Mouse (Mus musculus) CH12.LX (cell line): ENCODE measurements around the gene Reln. TPM values are rescaled to one million over a fixed set of nuclear protein-coding genes. Genes with fewer than 3 reads are reported as not detected.

Experiments
- DNase-seq: peaks from one replicate; pipeline ENCODE4 v3.0.0-alpha.2; 2013; ENCODE audit errors: extremely low read depth
- H3K27ac ChIP-seq: 2 replicates; pipeline ENCODE4 v1.5.1; 2012; ENCODE audit warnings: low read depth, mild to moderate bottlenecking, control low read depth, moderate library complexity; ENCODE audit not compliant: insufficient read depth
- H3K27me3 ChIP-seq: replicated peaks from 2 replicates; pipeline ENCODE3; 2012; ENCODE audit warnings: inconsistent platforms
- H3K36me3 ChIP-seq, 2 experiments: replicated peaks in 1 of 2; 2 replicates each; pipeline versions ENCODE3 to v1.6.1; 2012; ENCODE audit warnings: inconsistent platforms in 1 of 2, low read length in 1 of 2, mild to moderate bottlenecking in 1 of 2, mixed read lengths in 1 of 2, moderate library complexity in 1 of 2; ENCODE audit not compliant: control insufficient read depth in 1 of 2, insufficient read depth in 1 of 2
- H3K4me1 ChIP-seq, 2 experiments: 2 replicates each; pipeline ENCODE4 v1.6.1; 2012; ENCODE audit warnings: inconsistent platforms in 1 of 2, moderate library complexity in 1 of 2; ENCODE audit not compliant: insufficient read depth in 2 of 2, control insufficient read depth in 1 of 2
- H3K4me2 ChIP-seq: 2 replicates; pipeline ENCODE4 v1.6.1; 2012; ENCODE audit warnings: low read depth, mild to moderate bottlenecking, control low read depth; ENCODE audit not compliant: poor library complexity, insufficient read depth, severe bottlenecking
- H3K4me3 ChIP-seq, 3 experiments: fragments of 150-350 bp in 1 of 3; sonication (generic) in 1 of 3; replicated peaks in 1 of 3; 2 replicates each; pipeline versions ENCODE3 to v1.5.1; 2011 to 2012; ENCODE audit warnings: low read depth in 2 of 3, low read length in 2 of 3, mild to moderate bottlenecking in 2 of 3, moderate library complexity in 2 of 3, control low read depth in 1 of 3, improper control_type of control experiment in 1 of 3, inconsistent platforms in 1 of 3, mixed read lengths in 1 of 3; ENCODE audit not compliant: poor library complexity in 1 of 3
- H3K79me2 ChIP-seq: replicated peaks from 2 replicates; pipeline ENCODE4 v1.6.1; 2012; ENCODE audit warnings: mild to moderate bottlenecking, moderate library complexity; ENCODE audit not compliant: control insufficient read depth, poor library complexity, insufficient read depth, severe bottlenecking; ENCODE audit errors: extremely low read depth
- H3K9ac ChIP-seq: 2 replicates; pipeline ENCODE4 v1.6.1; 2012; ENCODE audit warnings: low read depth, mild to moderate bottlenecking, control low read depth, moderate library complexity; ENCODE audit not compliant: insufficient read depth
- H3K9me3 ChIP-seq: replicated peaks from 2 replicates; pipeline ENCODE3; 2012; ENCODE audit warnings: low read length, inconsistent platforms, mixed read lengths
- BHLHE40 ChIP-seq: IDR thresholded peaks from 2 replicates; pipeline ENCODE4 v1.6.1; 2011; ENCODE audit warnings: mild to moderate bottlenecking, low read depth, low read length, improper control_type of control experiment
- CHD1 ChIP-seq: IDR thresholded peaks from 2 replicates; pipeline ENCODE4 v1.6.1; 2012; ENCODE audit warnings: low read depth, low read length, improper control_type of control experiment, inconsistent platforms
- ETS1 ChIP-seq: conservative IDR thresholded peaks from 2 replicates; pipeline ENCODE4 v1.6.1; 2012; ENCODE audit warnings: low read depth, mild to moderate bottlenecking, inconsistent platforms, low read length, improper control_type of control experiment, moderate library complexity
- GABPA ChIP-seq: IDR thresholded peaks from 2 replicates; pipeline ENCODE4 v1.6.1; 2012; ENCODE audit warnings: low read depth, low read length, improper control_type of control experiment, inconsistent platforms; ENCODE audit not compliant: insufficient replicate concordance
- IRF4 ChIP-seq: IDR thresholded peaks from 2 replicates; pipeline ENCODE4 v1.6.1; 2014; ENCODE audit warnings: low read depth, mild to moderate bottlenecking, inconsistent platforms, low read length, improper control_type of control experiment
- JUN ChIP-seq: IDR thresholded peaks from 2 replicates; pipeline ENCODE4 v1.6.1; 2011; ENCODE audit warnings: low read depth, mild to moderate bottlenecking, low read length, improper control_type of control experiment, moderate library complexity; ENCODE audit not compliant: insufficient read depth
- MEF2A ChIP-seq: IDR thresholded peaks from 2 replicates; pipeline ENCODE4 v1.6.1; 2014; ENCODE audit warnings: low read depth, mild to moderate bottlenecking, inconsistent platforms, low read length, improper control_type of control experiment, borderline replicate concordance
- MXI1 ChIP-seq: IDR thresholded peaks from 2 replicates; pipeline ENCODE4 v1.6.1; 2011; ENCODE audit warnings: mild to moderate bottlenecking, low read depth, low read length, improper control_type of control experiment
- MYC ChIP-seq: IDR thresholded peaks from 2 replicates; pipeline ENCODE4 v1.6.1; 2011; ENCODE audit warnings: low read depth, mild to moderate bottlenecking, improper control_type of control experiment, low read length
- NELFE ChIP-seq: IDR thresholded peaks from 2 replicates; pipeline ENCODE4 v1.6.1; 2011; ENCODE audit warnings: low read depth, low read length, improper control_type of control experiment
- POLR2AphosphoS2 ChIP-seq: IDR thresholded peaks from 2 replicates; pipeline ENCODE4 v1.6.1; 2011; ENCODE audit warnings: low read depth, low read length, improper control_type of control experiment
- SMC3 ChIP-seq: IDR thresholded peaks from 2 replicates; pipeline ENCODE4 v1.6.1; 2011; ENCODE audit warnings: low read depth, low read length, improper control_type of control experiment
- TBP ChIP-seq: conservative IDR thresholded peaks from 2 replicates; pipeline ENCODE4 v1.6.1; 2011; ENCODE audit warnings: low read depth, low read length, improper control_type of control experiment
- TCF12 ChIP-seq: IDR thresholded peaks from 2 replicates; pipeline ENCODE4 v1.6.1; 2014; ENCODE audit warnings: low read depth, mild to moderate bottlenecking, inconsistent platforms, low read length, improper control_type of control experiment
- UBTF ChIP-seq: IDR thresholded peaks from 2 replicates; pipeline ENCODE4 v1.6.1; 2012; ENCODE audit warnings: low read depth, mild to moderate bottlenecking, inconsistent platforms, low read length, improper control_type of control experiment, moderate library complexity
- USF2 ChIP-seq: conservative IDR thresholded peaks from 2 replicates; pipeline ENCODE4 v1.6.1; 2011; ENCODE audit warnings: low read depth, low read length, improper control_type of control experiment
- dilution Hi-C: fragments of 300-500 bp; cut with MboI; formaldehyde crosslinking; loops from 2 replicates; pipeline ENCODE4 v1.14.3; 2020; ENCODE audit warnings: low sequenced_read_pairs; ENCODE audit not compliant: extremely low pct_unique_long_range_greater_than_20kb, extremely low pct_ligation_motif_present
- in situ Hi-C: fragments of 300-500 bp; cut with MboI; formaldehyde crosslinking; loops from 3 replicates; pipeline ENCODE4 v1.14.3; 2019; ENCODE audit warnings: low sequenced_read_pairs, low pct_ligation_motif_present, low pct_unique_long_range_greater_than_20kb, mixed read lengths
- polyA plus RNA-seq: library from polyadenylated mRNA; unstranded; fragments of >175 nt; gene quantifications from 2 replicates; pipeline ENCODE4 v1.2.1, GENCODE M21; 2012; ENCODE audit warnings: low read depth; ENCODE audit not compliant: insufficient read length
- total RNA-seq, 2 experiments: library from RNA; depleted of rRNA; stranded (reverse); fragments of 300-350 nt in 1 of 2; fragments of >200 nt in 1 of 2; gene quantifications; 2 replicates each; pipeline ENCODE4 v1.2.3; 2012 to 2014

Gene Reln
- total and polyA plus RNA-seq, 3 experiments, result 0.03 to 0.04 TPM; not detected in 1

- H3K36me3 ChIP-seq, result no peaks in the 10 kb centered on the region
- dilution Hi-C loops (no loop called here), in situ Hi-C loops (no loop called here)
- no peaks in the 10 kb centered on the region for H3K27me3 ChIP-seq
- no peaks in the 10 kb centered on the region for H3K79me2 ChIP-seq
- no peaks in the 10 kb centered on the region for H3K9me3 ChIP-seq
- no peak overlapping the region for H3K4me2 ChIP-seq
- H3K4me3 ChIP-seq, result no peak overlapping the region
- H3K4me1 ChIP-seq, result no peaks in the 10 kb centered on the region
- no peak for DNase-seq
- no peak overlapping the region for H3K27ac ChIP-seq
- no peak overlapping the region for H3K9ac ChIP-seq
- TF ChIP-seq GABPA, result no peak
- no peak for TF ChIP-seq CHD1
- TF ChIP-seq UBTF, result no peak
- no peak for TF ChIP-seq MXI1
- TF ChIP-seq IRF4, result no peak
- TF ChIP-seq POLR2AphosphoS2, result no peak
Measured at GRCm38 (mm10) chr5:22153601-22154000, 190.9 kb downstream of the Reln start.

DNA sequence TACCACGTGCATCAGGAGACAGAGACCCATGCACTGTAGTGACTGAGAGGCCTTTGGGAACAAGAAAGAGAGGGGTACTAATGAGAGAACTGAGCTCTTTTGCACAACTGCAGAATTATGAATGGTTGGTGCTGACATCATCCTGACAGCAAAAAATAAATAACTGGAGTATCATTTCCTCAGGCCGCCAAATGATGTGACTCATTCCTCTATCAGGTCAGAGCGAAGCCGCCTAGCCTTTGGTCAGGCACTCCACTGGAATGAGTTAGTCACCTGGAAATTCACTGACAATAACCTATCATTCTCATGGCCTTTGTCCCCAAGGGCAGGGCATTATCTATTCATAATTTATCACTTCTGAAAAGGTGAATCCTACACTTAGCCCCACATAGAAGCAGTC is 202.7 kb downstream of the Reln start:
- no peaks in the 10 kb centered on the region for H3K79me2 ChIP-seq
- H3K4me2 ChIP-seq, result no peak overlapping the region
- H3K4me3 ChIP-seq, result no peak overlapping the region
- no peak overlapping the region for H3K9ac ChIP-seq
- no peak for TF ChIP-seq ETS1
- no peak for TF ChIP-seq NELFE
- no peak for TF ChIP-seq MEF2A
- TF ChIP-seq SMC3, result no peak
- no peak for TF ChIP-seq MXI1
- TF ChIP-seq MYC, result no peak
- no peak for TF ChIP-seq USF2
- no peak for TF ChIP-seq JUN
- no peak for TF ChIP-seq TBP
- no peak for TF ChIP-seq BHLHE40
- TF ChIP-seq TCF12, result no peak
- H3K27me3 ChIP-seq, result no peaks in the 10 kb centered on the region
- in situ Hi-C loops (no loop called here), dilution Hi-C loops (no loop called here)
- 0 out of 4 replicates have a peak, but pooled peaks cover 0 to 2% of the 10 kb centered on the region in 2 experiments for H3K4me1 ChIP-seq
- H3K9me3 ChIP-seq, result no peaks in the 10 kb centered on the region
- H3K36me3 ChIP-seq, result no peaks in the 10 kb centered on the region
- no peak overlapping the region for H3K27ac ChIP-seq
- DNase-seq, result no peak
